Mouse (Mus musculus) left cerebral cortex, postnatal 10 days (tissue): ENCODE results near the gene Coro1a. TPM values are rescaled to one million over a fixed set of nuclear protein-coding genes. Genes with fewer than 3 reads are reported as not detected.
"Not testable (repeated sequence)": the region's sequence is repeated elsewhere in the genome, so short reads cannot be mapped to it uniquely, and the experiment has no call there.

Experiments
- DNase-seq, 2 experiments: peaks; one replicate each; pipeline ENCODE4 v3.0.0; 2021 to 2022; ENCODE audit warnings: low spot score in 2 of 2, mixed read lengths in 1 of 2; ENCODE audit errors: extremely low spot score in 1 of 2
- intact Hi-C: fragments of 180-260 bp; cut with DNase I; formaldehyde crosslinking; loops from one replicate; pipeline ENCODE4 v1.15.1; 2025
- total RNA-seq, 2 experiments: library from RNA; stranded (reverse); gene quantifications; 2 replicates each; pipeline ENCODE4 v1.2.3; 2021

Gene Coro1a
- total RNA-seq, 2 experiments from 2014 or later, result 178 to 199 TPM

- no peak for DNase-seq
- intact Hi-C loops, result loop anchor here (5.0 kb wide), 1 partner anchor 112 kb away; the partner anchor contains the start of gene Apobr
These were observed 13.0 kb downstream of the Coro1a start for GRCm38 (mm10) chr7:126694441-126695051.

- intact Hi-C loops, result loop anchor here (5.0 kb wide), 1 partner anchor 111 kb away; the partner anchor contains the start of gene Apobr
- DNase-seq, result no peak
These were observed 13.8 kb downstream of the Coro1a start for GRCm38 (mm10) chr7:126693781-126694180.

GRCm38 (mm10) chr7:126693256-126693655, 14.3 kb downstream of the Coro1a start:
- peak; percentile 74 to 86 for DNase-seq
- intact Hi-C loops, result loop anchor here (5.0 kb wide), 1 partner anchor 111 kb away; the partner anchor contains the start of gene Apobr

GRCm38 (mm10) chr7:126692426-126692825, 15.2 kb downstream of the Coro1a start:
- intact Hi-C loops, result loop anchor here (5.0 kb wide), 1 partner anchor 110 kb away; the partner anchor contains the start of gene Apobr
- DNase-seq, result no peak

GRCm38 (mm10) chr7:126691676-126692075, 15.9 kb downstream of the Coro1a start:
- intact Hi-C loops, result loop anchor here (5.0 kb wide), 1 partner anchor 109 kb away; the partner anchor contains the start of gene Apobr
- DNase-seq, result no peak

- intact Hi-C loops, result loop anchor here (5.0 kb wide), 1 partner anchor 108 kb away; the partner anchor contains the start of gene Apobr
- DNase-seq, result no peak
These were observed 16.9 kb downstream of the Coro1a start for GRCm38 (mm10) chr7:126690737-126691136.

- intact Hi-C loops, result loop anchor here (5.0 kb wide), 1 partner anchor 42 kb away; the partner anchor contains the start of gene Sgf29
- DNase-seq, result no peak
These were observed 18.6 kb downstream of the Coro1a start for GRCm38 (mm10) chr7:126689021-126689420.

GRCm38 (mm10) chr7:126688156-126688555, 19.4 kb downstream of the Coro1a start:
- intact Hi-C loops, result loop anchor here (5.0 kb wide), 1 partner anchor 41 kb away; the partner anchor contains the start of gene Sgf29
- DNase-seq, result not testable (repeated sequence)

GRCm38 (mm10) chr7:126681221-126681620, 26.4 kb downstream of the Coro1a start:
- intact Hi-C loops, result no loop called here
- no peak for DNase-seq

- intact Hi-C loops, result no loop called here
- DNase-seq, result no peak
These were observed 27.9 kb downstream of the Coro1a start for GRCm38 (mm10) chr7:126679683-126680082.

- intact Hi-C loops, result no loop called here
- DNase-seq, result no peak
These were observed 28.8 kb downstream of the Coro1a start for GRCm38 (mm10) chr7:126678545-126679341.

- intact Hi-C loops, result no loop called here
- no peak for DNase-seq
These were observed 30.9 kb downstream of the Coro1a start for GRCm38 (mm10) chr7:126676631-126677220.

- DNase-seq, result no peak
- intact Hi-C loops, result no loop called here
These were observed 31.4 kb downstream of the Coro1a start, which contains the start of gene Sult1a1 for GRCm38 (mm10) chr7:126676207-126676606. Sult1a1 (minus strand) TSS chr7:126676432.

- intact Hi-C loops, result no loop called here
- no peak for DNase-seq
These were observed 32.5 kb downstream of the Coro1a start for GRCm38 (mm10) chr7:126675104-126675503.

GRCm38 (mm10) chr7:126672111-126672510, 35.5 kb downstream of the Coro1a start:
- intact Hi-C loops, result no loop called here
- DNase-seq, result no peak

GRCm38 (mm10) chr7:126670152-126670551, 37.4 kb downstream of the Coro1a start:
- intact Hi-C loops, result no loop called here
- DNase-seq, result no peak

GRCm38 (mm10) chr7:126668452-126668851, 39.1 kb downstream of the Coro1a start:
- no peak for DNase-seq
- intact Hi-C loops, result no loop called here

GRCm38 (mm10) chr7:126667495-126668090, 40.0 kb downstream of the Coro1a start:
- intact Hi-C loops, result no loop called here
- DNase-seq, result no peak

- DNase-seq, result no peak
- intact Hi-C loops, result no loop called here
These were observed 42.3 kb downstream of the Coro1a start for GRCm38 (mm10) chr7:126665269-126665668.
